Mouse (Mus musculus) heart, adult 11 months (tissue): ENCODE measurements around the gene Pappa2.

Experiments used
- DNase-seq: peaks from one replicate; pipeline ENCODE4 v3.0.0; 2022

Pappa2 gene

DNA sequence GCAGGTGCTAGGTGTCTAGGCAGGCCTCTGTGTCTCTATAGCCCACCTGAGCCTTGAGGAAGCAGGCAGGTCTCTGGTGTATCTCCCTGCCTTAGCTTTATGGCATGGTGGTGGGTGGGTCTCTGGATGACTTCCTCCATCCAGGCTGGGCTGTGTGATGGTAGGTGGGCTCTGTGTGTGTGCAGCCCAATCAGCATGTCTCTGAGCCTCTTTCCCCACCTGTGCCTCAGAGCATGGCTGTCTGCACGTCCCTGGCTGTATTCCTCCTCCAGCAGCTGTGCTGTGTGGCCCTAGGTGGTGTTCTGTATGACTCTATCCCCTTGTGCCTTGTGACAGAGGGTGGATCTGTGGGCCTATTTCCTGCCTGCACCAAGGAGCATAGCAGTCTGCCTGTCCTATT lies at the start of gene Pappa2:
Gene Pappa2 (minus strand): TSS at position 101 of the 400 bp plus-strand sequence.
- peak; percentile 46 for DNase-seq

DNA sequence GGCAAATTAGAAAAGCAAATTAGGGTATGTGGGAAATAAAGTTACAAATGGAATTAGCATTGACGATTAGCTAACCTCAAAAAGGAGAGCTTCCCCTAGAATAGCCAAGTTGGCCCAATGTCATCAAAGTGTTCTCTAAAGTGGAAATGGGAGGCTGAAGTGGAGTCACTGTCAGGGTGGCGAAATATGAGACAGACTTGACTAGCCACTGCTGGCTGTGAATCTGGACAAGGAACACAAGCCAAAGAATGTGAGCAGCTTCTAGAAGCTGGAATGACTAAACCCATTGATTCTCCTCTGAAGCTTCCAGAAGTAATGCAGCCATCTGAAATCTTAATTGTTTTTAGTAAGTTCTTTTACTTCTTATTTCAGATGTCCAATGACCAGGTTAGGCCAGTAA lies 48.8 kb upstream of the Pappa2 start:
- DNase-seq, result peak; percentile 94

DNA sequence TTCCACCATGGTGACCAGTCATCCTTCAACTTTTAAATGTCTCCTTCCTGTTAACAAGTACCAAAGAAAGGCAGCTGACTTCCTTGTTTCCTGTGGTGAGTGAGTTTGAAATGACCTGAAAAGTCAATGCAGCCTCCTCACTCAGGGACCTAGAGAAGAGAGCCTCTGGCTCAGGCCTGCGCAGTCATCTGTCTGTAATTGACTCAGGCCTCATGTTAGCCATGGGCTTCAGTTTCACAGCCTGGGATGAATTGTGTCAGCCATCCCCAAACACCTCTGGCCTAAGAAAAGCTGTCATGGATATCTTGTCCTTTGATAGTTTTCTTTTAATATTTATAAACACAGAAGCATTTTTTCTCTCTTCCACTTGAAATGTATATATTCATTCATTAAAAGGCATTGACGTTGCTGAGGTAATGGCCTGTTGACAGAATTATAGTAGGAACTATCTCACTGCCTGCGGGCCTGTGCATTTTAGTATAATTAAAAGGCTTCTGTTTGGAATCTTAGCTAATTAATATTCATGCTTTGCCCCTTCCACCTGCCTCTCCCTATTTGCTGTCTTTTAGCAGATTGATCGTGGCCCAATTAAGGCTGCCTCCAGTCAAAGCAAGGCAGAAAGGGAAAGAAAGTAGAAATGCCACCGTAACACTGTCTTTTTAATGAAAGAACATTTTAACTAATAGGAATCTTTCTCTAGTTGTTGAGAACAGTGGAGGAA lies 34.8 kb upstream of the Pappa2 start:
- peak; percentile 65 for DNase-seq

DNA sequence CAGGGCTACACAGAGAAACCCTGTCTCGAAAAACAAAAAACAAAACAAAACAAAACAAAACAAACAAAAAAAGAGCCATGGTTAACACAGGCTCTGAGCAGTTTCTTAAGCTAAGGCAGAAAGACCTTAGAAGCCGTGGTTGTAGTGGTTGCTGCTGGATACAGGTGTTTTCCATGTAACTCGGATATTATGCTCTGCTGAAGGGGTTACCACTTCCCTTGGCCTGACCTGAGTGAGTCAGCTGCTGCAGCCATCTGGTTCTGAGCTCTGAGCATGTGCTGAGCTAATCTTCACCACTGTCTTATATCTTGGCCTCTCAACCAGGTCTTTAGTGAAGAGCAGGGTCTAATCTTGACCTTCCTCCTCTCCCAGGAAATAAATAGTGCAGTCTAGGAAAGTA lies 6.8 kb upstream of the Pappa2 start:
- DNase-seq, result no peak

DNA sequence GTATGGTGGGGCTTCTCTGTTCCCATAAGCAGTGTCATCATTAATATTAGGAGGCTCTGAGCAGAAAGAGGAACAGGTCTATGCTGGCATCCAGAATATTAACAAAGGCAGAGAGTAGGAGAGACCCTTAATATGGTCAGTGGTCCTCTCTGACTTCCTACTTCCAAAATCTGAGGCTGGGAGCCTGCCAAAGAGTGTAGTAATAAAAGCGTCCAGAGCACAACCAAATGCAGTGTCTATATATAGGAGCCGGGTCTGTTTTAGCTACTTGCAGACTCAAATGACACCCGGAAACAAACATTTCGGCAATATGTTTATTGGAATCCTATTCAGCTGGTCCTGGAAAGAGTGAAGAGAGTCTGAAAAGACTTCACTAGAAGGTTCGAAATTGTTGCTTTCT lies 17.9 kb downstream of the Pappa2 start:
- DNase-seq, result peak; percentile 7

DNA sequence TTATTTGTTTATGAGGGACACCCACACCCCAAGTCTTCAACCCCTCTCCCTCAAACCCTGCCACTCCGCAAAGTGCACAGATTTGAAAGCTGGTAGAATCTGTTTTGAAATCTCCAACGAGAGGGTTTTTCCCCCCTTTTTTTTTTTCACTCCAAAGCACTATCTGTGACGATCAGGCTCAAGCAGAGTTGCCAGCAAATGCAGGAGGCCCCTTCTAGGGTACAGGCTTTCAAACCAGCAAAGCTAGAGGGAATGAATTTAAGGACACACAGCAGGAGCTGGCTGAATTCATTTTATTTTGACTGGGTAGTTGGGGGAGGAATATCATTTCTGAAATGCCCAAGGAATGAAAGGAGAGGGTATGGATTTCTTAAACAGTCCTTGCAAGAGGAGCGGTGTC lies 19.3 kb downstream of the Pappa2 start:
- no peak for DNase-seq

DNA sequence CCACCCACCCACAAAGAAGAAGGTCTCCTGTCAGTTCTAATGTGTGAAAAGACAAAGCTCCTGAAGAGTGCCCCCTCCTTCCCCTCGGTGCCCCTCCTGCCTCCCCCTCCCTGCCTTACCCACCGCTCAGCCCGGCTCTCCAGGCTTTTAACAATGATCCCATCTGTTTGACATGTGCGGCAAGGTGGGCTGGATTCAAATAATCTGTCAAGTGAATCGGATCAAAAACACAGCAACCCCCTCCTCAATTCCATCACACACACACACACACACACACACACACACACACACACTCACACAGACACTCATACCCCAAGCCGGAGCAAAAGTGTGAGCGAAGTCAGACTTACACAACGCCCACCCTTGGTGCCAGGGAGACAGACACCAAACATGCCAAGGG lies 19.7 kb downstream of the Pappa2 start:
- DNase-seq, result peak; percentile 81

DNA sequence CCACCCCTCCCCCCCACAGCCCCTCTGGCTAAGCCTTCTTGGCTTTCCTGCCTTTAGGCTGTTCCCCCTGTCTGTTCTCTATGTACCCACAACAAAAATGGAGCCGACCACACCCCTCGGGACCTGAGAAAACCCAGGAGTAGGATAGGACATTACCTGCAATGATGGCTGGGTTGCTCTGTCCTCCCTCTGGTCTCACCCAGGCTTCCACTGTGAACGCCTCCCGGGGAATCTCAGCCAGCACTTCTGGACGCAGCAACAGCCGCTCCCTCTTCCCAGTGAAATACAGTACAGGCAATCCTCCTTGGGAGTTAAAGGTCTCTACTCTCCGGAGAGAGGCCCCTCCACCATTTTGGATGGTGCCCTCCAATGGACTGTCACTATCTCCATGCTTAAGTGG lies 23.9 kb downstream of the Pappa2 start:
- peak; percentile 73 for DNase-seq

DNA sequence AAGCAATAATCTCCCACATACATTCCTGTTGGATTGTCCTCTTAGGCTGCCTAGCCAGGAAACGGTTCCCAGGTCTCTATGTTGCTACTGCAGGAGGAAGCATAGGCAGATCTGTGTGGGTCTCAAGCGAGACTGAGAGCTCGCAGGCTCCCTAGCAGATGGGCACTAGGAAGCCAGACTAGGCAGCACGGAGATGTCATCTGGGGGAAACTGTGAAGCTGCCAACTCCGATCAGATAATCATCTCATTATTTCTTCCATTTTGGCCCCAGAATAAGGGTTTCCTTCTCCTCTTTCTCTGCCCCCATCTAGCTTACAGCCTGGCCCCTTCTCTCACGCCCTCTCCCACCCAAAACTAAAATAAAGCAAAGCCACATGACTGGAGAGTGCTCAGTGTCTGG lies 25.5 kb downstream of the Pappa2 start:
- peak; percentile 41 for DNase-seq

DNA sequence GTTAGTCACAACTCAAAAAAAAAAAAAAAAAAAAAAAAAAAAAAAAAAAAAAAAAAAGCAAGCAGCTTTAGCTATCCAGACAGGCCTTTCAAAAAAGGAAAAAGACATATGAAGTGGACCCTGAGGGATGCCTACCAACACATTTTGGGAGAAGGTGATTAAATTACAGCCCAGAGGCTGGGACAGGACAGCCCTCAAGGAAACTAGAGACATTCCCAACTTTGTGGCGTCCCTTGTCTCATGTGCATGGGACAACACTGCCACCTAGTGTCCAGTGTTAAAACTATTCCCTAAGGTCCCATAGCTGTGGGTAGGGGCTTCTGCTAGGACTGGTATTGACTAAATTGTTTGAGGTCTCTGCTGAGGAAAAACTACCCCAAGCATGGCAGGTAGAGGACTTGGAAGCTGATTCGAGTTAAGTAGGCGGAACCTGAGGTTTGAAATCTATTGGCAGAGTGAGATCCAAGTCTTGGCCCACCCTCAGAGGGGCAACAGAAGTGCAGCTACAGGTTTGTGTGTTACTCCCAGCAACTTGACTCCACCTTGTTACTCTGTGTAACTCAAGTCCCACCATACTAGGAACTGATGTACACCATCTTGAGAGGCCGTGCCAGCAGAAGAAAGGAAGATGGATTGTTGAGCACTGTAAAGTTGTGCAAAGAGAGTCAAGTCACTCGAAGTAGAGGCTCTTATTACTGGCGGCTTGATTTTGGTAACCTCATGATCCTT lies 26.6 kb downstream of the Pappa2 start:
- peak; percentile 90 for DNase-seq

- peak; percentile 63 for DNase-seq
These were observed 31.2 kb downstream of the Pappa2 start for GRCm38 (mm10) chr1:158949041-158949440.

GRCm38 (mm10) chr1:158947981-158948735 lies 32.1 kb downstream of the Pappa2 start:
- peak; percentile 33 for DNase-seq

GRCm38 (mm10) chr1:158944936-158945335 lies 35.4 kb downstream of the Pappa2 start:
- DNase-seq, result peak; percentile 55

DNA sequence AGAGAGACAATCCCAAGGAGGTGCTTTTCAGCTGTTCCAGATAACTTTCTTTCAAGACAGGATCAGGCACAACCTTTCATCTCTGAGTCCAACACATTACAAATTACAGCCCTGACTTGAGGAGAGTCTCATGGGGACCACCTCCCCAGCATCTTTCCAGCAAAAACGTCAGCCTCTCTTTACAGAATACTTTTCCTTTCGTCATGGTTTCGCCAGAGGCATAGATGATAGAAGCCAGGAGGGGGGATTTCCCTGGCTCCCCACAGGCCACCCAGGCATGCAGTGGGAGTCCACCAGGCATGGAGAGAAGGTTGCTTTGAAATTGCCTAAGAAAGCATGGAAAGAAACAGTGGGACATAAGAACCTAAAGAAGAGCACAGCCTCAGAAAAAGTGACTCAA lies 37.4 kb downstream of the Pappa2 start:
- no peak for DNase-seq

DNA sequence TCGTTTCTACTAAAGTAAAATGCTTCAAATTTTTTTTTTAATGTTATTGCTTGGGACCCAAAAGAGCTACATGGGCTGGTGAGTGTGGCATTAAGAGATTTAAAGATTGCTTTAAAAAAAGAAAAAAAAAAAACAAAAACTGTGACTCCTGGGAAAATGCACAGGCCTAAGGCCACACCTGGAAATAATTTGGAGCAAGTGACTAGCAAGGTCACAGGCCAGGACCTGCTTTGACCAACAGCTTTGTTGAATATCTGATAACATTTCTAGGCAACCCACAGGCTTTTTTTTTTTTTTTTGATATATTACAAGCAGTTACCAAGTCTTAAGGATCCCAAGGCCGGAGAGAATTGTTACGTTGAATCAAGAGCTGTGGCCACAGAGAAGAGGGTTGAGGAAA lies 39.3 kb downstream of the Pappa2 start:
- DNase-seq, result peak; percentile 10

GRCm38 (mm10) chr1:158934447-158934846 lies 45.8 kb downstream of the Pappa2 start:
- no peak for DNase-seq

DNA sequence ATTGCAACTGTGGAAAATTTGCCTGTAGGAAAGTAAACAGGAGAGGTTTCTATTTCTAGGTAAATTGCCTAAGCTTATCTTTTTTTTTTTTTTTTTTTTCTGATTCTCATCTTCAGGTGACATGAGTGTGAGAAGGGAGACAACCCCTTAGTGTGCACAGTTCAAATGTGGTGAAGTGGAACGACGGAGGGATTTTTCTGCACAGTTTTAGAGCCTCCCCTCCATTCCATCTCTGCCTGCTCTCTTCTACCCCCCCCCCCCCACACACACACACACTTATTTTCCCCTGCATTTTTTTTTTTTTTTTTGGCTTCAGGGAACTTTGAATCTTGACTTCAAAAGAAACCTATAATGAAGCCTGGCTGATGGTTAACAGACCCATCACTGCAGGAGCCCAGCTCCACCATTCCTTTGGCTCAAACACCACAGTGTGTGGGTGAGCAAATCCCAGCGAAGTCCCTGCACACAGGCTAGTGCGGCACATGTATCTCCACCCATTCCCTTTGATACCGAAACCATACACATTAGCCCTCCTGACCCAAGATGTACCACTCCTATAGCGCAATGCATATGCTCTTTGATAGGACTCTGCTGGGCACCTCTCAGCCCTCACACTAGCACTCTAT lies 49.0 kb downstream of the Pappa2 start:
- no peak for DNase-seq

GRCm38 (mm10) chr1:158929369-158929768 lies 50.9 kb downstream of the Pappa2 start:
- DNase-seq, result no peak

- peak; percentile 91 for DNase-seq
These were observed 59.8 kb downstream of the Pappa2 start for GRCm38 (mm10) chr1:158920451-158920850.

DNA sequence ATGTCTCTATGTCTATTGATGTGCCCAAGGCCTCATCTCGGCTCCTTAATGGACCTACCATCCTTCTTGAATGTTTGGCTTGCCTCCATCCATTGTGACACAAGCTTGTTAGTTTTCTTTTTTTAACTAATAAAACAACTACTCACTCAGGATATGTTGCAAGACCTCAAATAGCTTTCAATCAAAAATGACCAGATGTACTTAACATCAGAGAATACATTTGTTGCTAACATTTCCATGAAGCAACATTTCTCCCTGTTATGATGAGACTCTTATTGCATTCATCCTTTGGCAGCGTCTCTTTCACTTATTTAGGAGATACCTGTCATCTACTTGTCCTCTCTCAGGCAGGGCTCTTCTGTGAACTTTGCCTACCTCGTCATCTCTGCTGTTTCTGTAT lies 61.4 kb downstream of the Pappa2 start:
- DNase-seq, result no peak

- no peak for DNase-seq
These were observed 63.2 kb downstream of the Pappa2 start for GRCm38 (mm10) chr1:158917067-158917466.

DNA sequence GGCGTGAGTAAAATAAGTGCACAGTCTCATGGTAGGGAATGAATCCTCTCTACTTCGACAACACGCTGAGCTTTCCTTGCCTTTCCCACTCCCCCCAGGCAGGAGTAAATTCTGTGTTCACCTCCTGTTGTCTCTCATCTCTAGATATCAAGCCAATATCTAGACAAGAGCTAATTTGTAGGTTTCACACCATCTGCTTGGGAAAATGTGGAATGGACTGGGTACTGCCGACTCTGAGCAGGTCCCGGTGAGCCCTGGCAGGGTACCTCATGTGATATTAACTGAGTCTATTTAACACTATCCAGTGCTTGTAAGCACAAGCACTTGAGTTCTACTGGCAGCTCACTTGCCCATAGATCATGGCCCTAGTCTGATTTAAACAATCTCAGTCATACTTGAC lies 64.7 kb downstream of the Pappa2 start:
- DNase-seq, result peak; percentile 78

DNA sequence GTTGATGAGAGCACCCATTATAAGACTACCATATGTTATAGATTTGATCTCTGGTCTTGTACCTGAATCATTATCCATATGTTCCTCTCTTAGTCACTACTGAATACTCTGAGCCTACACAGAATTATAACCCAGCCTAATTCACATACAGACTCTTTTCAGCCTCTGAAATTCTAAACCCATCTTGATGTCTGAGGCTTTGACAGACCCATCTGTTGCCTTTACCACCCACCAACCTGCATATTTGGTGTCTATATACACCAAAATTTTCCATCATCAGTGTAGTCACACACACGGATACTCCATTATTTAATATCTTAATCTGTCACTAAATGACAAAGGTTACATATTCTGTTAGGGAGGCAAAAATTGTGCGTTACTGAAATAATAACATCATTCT lies 69.6 kb downstream of the Pappa2 start:
- no peak for DNase-seq
